Mouse (Mus musculus) heart, adult 18-20 months (tissue): ENCODE measurements around the gene Fam43b. TPM values are rescaled to one million over a fixed set of nuclear protein-coding genes. Genes with fewer than 3 reads are reported as not detected.

ENCODE experiments used
- DNase-seq, 2 experiments: peaks; one replicate each; pipeline ENCODE4 v3.0.0; 2021 to 2022; ENCODE audit warnings: mixed read lengths in 1 of 2
- long read RNA-seq, 2 experiments: library from polyadenylated mRNA; stranded (forward); transcript quantifications; one replicate each; pipeline ENCODE4 v2.0.0; 2021
- total RNA-seq, 2 experiments: library from RNA; stranded (reverse); gene quantifications; 2 replicates each; pipeline ENCODE4 v1.2.3; 2021

Gene Fam43b
- not detected for total RNA-seq
- long read RNA-seq, experiment 1, result 0 reads
- long read RNA-seq, experiment 2, result 0 reads

DNA sequence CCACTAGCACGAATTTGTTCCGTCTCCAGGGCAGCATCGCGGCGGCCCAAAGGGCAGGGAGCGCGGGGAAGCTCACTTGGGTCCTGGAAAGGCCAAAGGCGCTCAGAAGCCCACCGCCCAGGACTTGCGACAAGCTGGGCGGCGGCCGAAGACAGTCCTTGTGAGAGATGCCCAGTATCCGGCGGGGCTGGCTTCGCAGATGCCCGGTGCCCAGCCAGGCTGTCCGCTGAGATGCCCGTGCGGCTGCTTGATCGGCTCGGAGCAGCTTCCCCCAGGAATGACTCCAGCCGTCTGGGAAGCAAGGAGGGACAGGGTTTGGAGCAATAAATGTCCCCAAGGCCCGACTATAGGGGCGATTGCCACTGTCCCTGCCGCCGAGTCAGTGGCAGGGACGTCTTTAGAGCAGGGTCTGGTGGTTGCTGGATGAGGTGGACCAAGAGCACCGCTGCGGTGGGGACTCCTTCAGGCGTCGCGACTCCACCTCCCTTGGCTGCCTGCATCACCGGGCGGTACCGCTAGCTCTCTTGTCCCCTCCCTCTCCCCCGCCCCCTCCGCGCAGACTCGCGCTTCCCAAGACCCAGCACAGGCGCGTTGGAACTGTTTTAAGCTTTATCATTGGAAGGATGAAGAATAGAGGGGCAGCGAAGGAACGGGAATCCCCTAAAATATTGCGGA lies at the start of gene Fam43b:
Gene Fam43b, minus strand, starts transcription at position 558 of the 675 bp plus-strand sequence.
- peak; percentile 25 to 38 for DNase-seq

GRCm38 (mm10) chr4:138444941-138445340 lies 48.6 kb upstream of the Fam43b start:
- no peak for DNase-seq

DNA sequence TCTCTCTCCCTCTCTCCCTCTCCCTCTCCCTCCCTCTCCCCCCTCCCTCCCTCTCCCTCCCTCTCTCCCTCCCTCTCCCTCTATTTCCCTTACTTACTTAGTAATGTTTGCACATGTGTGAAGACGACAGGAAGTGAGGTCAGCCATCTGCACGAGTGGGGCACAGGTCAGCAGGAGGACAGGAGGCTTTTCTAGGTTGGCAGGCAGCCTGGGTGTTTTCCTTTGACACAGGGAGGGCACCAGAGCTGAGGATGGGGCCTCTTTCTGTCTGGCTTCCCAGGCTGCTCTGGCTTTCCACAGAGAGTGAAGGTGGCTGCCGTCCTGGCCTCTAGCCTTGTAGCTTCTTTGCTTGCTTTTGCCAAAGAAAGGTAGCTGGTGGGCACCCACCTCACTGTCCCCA lies 43.7 kb upstream of the Fam43b start:
- no peak for DNase-seq

DNA sequence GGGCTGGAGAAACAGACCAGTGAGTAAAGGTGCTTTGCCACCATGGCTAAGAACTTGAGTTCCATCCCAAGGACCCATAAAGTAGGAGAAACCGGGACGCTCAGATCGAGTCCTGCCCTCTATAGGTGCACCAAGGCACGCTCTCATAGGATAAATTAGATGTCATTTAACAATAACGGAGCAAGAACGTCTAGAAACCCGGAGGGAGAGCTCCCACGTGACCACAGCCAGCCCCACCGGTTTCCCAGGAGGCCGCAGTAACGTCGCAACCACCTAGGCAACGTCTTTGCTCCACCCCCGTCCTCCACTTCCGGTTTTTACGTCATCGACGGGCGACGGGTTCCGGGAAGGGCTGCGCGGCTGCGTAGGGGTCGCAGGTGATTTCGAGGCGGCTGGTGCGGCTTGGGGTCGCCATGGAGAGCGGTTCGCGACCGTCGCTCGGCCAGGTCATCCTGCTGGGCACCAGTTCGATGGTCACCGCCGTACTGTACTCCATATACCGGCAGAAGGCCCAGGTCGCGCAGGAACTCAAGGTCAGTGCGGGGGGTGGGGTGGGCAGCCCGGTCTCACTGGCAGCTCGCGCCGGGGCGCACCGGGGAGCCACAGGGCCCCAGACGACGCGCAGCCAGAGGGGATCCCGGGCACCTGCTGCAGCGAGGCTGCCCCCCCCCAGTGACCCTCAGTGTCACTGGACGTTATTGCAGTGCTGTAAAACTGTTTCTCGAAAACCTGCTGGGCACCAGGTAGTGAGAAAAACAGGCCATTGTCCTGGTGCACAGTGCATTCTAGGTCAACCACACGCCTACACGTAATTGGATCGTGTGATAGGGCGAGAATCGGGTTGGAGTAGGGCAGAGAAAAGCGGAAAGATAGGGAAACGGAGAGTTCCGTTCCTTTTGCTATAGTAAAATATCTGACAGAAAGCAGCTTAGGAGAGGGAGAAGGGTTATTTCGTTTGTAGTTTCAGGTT lies 38.3 kb upstream of the Fam43b start, which contains the start of gene Mul1:
Gene Mul1, plus strand, starts transcription at position 325 of the 970 bp plus-strand sequence.
- peak; percentile 96 to 99 for DNase-seq

GRCm38 (mm10) chr4:138431340-138431739 lies 35.0 kb upstream of the Fam43b start:
- DNase-seq, result no peak

DNA sequence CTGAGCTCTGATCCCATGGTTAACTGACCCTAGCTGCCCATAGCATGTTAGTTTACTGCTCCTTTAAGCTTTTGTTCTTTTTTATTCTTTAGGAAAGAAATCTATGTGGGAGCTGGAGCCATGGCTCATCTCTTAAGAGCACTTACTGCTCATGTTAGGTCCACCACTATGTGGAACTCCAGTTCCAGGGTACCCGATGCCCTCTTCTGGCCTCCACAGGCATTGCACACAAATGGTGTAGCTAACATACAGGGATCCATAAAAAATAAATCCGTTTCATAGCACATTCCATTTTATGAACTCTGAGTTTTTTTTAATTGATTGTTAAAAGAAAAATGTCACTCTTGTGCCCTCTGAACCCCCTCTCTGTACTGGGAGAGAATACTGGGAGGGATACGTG lies 33.5 kb upstream of the Fam43b start:
- DNase-seq, result no peak

DNA sequence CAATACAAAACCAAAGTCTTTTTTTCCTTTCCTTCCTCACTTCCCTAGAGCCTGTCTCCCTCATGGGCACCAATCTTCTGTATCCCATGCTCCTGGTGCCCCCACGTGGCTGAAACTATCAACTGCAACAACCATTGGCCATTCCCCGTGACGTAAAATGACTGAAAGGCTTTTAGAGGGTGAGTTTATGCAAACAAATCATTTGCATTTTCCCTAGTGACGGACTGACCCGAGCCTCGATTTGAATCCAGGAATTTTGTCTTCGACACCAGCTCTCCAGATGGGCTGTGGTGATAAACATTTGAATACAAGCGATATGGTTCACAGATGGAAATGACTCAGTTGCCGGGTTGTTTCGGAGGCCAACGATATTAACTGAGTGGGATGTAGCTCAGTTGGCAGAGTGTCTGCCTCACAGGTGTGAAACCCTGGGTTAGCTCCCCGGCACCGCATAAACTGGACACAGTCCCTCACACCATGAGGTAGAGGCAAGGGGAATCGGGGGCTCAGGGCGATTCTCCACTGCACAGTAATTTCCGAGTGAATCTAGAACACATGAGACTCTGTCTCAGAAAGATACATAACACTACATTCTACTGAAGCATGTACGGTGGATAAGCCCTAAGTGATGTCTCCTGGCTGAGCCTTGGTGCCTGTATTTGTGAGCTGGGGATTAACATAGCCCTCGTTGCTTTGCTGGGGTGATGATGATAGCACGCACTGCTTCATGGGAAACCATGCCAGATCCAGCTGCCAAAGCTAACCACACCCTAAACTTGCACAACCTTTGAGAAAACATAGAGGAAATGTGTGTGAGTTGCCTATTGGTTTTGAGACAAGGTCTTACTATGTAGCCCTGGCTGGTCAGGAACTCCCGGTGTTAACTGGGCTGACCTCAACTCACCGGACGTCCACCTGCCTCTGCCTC lies 30.7 kb upstream of the Fam43b start:
- DNase-seq, result peak; percentile 85 to 95

DNA sequence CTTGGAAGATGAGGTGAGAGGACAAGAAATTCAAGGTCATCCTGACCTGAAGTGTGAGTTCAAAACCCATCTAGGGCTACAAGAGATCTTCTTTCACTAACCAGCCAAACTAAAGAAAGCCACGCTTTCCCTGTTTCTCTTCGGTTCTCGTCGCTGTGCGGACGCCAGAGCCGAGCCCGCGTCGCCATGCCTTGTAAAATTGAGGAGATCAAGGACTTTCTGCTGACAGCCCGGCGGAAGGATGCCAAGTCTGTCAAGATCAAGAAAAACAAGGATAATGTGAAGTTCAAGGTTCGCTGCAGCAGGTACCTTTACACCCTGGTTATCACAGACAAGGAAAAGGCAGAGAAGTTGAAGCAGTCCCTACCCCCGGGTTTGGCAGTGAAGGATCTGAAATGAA lies 29.3 kb upstream of the Fam43b start:
- DNase-seq, result peak in 1 of 2 experiments; percentile 1

- peak in 1 of 2 experiments; percentile 1 for DNase-seq
Observed at GRCm38 (mm10) chr4:138425028-138425427, 28.7 kb upstream of the Fam43b start.

- DNase-seq, result no peak
Observed at GRCm38 (mm10) chr4:138418340-138418957, 22.1 kb upstream of the Fam43b start.

GRCm38 (mm10) chr4:138417882-138418281 lies 21.6 kb upstream of the Fam43b start:
- DNase-seq, result no peak

GRCm38 (mm10) chr4:138416414-138416813 lies 20.1 kb upstream of the Fam43b start:
- DNase-seq, result no peak

GRCm38 (mm10) chr4:138415991-138416390 lies 19.7 kb upstream of the Fam43b start:
- no peak for DNase-seq

GRCm38 (mm10) chr4:138414725-138415124 lies 18.4 kb upstream of the Fam43b start:
- DNase-seq, result peak in 1 of 2 experiments; percentile 24

DNA sequence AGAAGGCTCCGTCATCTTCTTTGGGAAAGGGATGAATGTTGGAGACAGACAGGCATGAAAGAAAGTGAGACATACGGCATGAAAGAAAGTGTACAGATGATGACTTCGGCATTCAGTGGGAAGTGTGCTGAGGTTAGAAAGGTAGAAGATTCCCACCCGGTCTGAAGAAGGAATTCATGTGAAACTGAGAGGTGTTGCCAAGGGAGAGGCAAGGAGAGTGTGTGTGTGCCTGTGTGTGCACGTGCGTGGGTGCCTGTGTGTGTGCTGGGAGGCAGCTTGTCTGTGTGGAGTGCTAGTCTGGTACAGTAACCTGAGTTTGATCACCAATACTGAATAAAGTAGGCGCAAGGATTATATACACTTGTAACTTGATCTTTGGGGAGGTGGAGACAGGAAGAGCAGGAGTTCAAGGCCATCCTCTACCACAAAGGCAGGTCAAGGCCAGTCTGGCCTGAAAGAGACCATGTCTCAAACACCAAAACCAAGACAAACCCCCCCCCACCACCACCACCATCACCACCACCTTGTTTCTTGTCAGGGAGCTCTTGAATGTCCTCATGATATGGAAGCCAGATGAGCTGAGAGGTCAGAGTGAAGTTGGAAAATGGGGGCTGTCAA lies 15.3 kb upstream of the Fam43b start:
- no peak for DNase-seq

DNA sequence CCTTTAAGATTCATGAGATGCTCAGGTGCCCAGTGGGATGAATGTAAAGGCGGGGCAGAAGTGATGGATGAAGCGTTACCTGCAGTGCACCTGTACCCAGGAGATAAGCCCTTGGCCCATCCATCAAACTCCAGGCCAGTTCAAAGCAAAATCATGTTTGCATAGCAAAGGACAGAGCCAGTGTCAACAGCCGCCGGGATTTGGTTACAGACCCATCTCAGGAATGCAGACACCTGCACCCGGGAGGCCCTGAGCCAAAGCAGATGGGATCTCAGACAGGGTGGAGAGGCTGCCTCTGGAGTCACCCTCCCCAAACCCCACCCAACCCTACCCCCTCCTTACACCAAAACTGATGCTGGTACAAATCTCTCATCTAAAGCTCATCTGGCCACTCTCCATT lies 14.7 kb upstream of the Fam43b start:
- no peak for DNase-seq

DNA sequence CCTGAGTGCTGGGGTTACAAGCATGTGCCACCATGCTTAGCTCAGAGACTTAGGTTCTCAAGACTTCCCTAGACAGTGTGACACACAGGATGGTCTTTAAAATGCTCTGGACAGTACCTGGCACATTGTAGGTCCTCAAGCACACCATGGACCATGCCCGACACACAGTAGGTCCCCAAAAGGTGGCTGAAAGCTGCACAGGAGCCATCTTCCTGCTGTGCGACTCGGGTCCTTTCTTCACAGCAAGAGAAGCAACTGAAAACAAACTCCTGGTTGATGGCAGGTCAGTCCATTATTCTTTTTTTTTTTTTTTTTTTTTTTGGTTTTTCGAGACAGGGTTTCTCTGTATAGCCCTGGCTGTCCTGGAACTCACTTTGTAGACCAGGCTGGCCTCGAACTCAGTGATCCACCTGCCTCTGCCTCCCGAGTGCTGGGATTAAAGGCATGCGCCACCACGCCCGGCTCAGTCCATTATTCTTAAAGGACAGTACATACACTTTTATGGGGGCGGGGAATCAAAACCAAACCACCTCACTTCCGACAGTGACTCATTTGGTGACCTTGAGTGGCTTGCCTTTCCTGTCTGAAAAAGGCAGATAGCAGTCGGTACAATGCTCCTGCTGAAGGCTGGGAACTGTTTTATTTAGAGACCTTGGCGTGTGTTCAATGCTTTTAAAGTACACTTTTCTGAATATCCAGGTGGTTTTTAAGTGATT lies 11.3 kb upstream of the Fam43b start:
- peak; percentile 29 to 48 for DNase-seq

- DNase-seq, result peak; percentile 26 to 59
Observed at GRCm38 (mm10) chr4:138404806-138405205, 8.5 kb upstream of the Fam43b start.

- DNase-seq, result no peak
Observed at GRCm38 (mm10) chr4:138396711-138397110, 383 bp upstream of the Fam43b start.
